Mouse (Mus musculus) bone marrow macrophage, adult 2 months (primary cell): Measurements from ENCODE around the gene Inha.

Source experiments
- CTCF ChIP-seq: IDR thresholded peaks from 2 replicates; pipeline ENCODE4 v1.5.1; 2012; ENCODE audit warnings: low read depth, mild to moderate bottlenecking, low read length, moderate library complexity
- POLR2A ChIP-seq: IDR thresholded peaks from 2 replicates; pipeline ENCODE4 v1.6.1; 2012; ENCODE audit warnings: mild to moderate bottlenecking, low read depth, low read length, borderline replicate concordance

DNA sequence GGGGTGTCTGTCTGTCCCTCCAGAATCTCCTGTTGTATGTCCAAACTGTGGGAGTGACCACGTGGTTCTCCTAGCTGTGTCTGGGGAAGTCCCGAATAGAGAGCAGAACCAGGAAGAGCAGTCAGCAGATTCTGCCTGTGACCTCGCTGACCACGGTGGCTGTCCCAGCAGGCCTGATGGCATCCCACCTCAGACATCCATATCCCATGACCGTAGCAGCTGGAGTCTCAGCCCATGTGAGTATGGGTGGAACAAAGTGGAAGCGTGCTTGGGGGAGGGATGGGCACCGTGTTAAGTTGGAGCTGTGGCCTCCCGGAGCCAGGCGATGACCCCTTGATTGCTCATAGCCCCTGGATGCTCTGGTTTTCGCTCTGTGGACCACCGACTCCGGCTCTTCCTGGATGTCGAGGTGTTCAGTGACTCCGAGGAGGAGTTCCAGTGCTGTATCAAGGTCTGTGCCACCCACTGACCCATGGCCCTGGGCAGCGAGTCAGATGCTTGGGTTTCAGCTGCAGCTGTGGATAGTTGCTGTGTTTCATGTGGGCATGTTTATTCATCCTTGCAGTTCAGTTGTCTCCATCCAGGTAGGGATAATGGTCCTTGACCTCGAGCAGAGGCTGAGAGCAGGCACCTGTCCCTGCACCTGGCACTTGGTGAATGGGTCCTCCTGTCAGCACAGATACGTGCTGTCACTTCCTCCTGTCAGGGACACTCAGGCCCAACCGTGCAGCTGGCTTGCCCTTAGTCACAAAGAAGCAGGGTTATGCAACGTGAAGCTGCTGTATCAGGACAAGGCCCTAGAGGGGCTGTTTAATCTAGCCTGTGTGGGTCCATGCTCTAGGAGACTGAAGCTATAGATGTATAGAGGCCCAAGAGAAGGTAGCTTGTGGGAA is 25.6 kb downstream of the Inha start:
- TF ChIP-seq CTCF (no peak), POLR2A (no peak)
